Mouse (Mus musculus) heart, postnatal 0 days (tissue): ENCODE measurements at regions not wholly inside any gene's neighbourhood (a gene's known extent, or its start where the extent isn't known, plus 50 kb on each side); places are given as distances from the start of the nearest gene placed in this dataset.

Experiments used
- ATAC-seq: fragments of 200-750 bp; cut with Nextera tagmentation; 2 replicates; pipeline ENCODE4 v1.8.0; 2017; ENCODE audit warnings: low read depth, moderate number of reproducible peaks, moderate library complexity; ENCODE audit not compliant: insufficient read depth
- DNase-seq: peaks from one replicate; pipeline ENCODE4 v3.0.0-alpha.2; 2016; ENCODE audit warnings: low spot score
- H3K27ac ChIP-seq: fragments of 300-500 bp; sonication (generic); 2 replicates; pipeline ENCODE4 v1.5.1; 2014; ENCODE audit warnings: low read depth, mild to moderate bottlenecking
- H3K27me3 ChIP-seq: fragments of 300-500 bp; sonication (generic); 2 replicates; pipeline ENCODE4 v1.6.1; 2014; ENCODE audit warnings: low read length, mixed read lengths; ENCODE audit not compliant: control insufficient read depth, insufficient read depth
- H3K36me3 ChIP-seq: fragments of 300-500 bp; sonication (generic); replicated peaks from 2 replicates; pipeline ENCODE4 v1.6.1; 2014; ENCODE audit warnings: low read length, mixed read lengths; ENCODE audit not compliant: control insufficient read depth, insufficient read depth
- H3K4me1 ChIP-seq: fragments of 300-500 bp; sonication (generic); 2 replicates; pipeline ENCODE4 v1.6.1; 2014; ENCODE audit warnings: antibody characterized with exemption; ENCODE audit not compliant: control insufficient read depth, insufficient read depth
- H3K4me2 ChIP-seq: fragments of 300-500 bp; sonication (generic); 2 replicates; pipeline ENCODE4 v1.6.1; 2014; ENCODE audit warnings: low read depth, mild to moderate bottlenecking, low read length, moderate library complexity
- H3K4me3 ChIP-seq: fragments of 300-500 bp; sonication (generic); 2 replicates; pipeline ENCODE4 v1.5.1; 2014; ENCODE audit warnings: low read depth, low read length
- H3K9ac ChIP-seq: fragments of 300-500 bp; sonication (generic); replicated peaks from 2 replicates; pipeline ENCODE4 v1.6.1; 2014; ENCODE audit warnings: low read depth, low read length, mixed read lengths
- H3K9me3 ChIP-seq: fragments of 300-500 bp; sonication (generic); replicated peaks from 2 replicates; pipeline ENCODE4 v1.6.1; 2016; ENCODE audit warnings: low read length; ENCODE audit not compliant: control insufficient read depth
- CTCF ChIP-seq: IDR thresholded peaks from 2 replicates; pipeline ENCODE4 v1.5.1; 2016; ENCODE audit warnings: antibody characterized with exemption, control low read depth, low read depth
- EP300 ChIP-seq: IDR thresholded peaks from 2 replicates; pipeline ENCODE4 v1.6.1; 2016; ENCODE audit warnings: antibody characterized with exemption, low read depth
- WGBS: fragments of 180-500 bp; shearing (Covaris S2); extraction: QIAGEN DNeasy Blood & Tissue Kit; methylation state at CpG from one replicate; pipeline ENCODE4 v1.1.7; 2014; 5-methylcytosine and 5-hydroxymethylcytosine counted together

GRCm38 (mm10) chr5:128491155-128491554 lies 58.3 kb upstream of the Tmem132d start:
- H3K4me3 ChIP-seq: no peak overlapping the region
- TF ChIP-seq EP300 (no peak), CTCF (peak; percentile 11; the same call in 1 of the 2 replicates)
- H3K4me1 ChIP-seq: no peaks in the 10 kb centered on the region
- H3K9me3 ChIP-seq: peaks cover 16% of the 10 kb centered on the region; the same call in 1 of the 2 replicates
- H3K27ac ChIP-seq: no peak overlapping the region
- no peak overlapping the region for H3K4me2 ChIP-seq
- H3K9ac ChIP-seq: no peak overlapping the region
- no peak for ATAC-seq
- no peaks in the 10 kb centered on the region for H3K27me3 ChIP-seq
- DNase-seq: no peak
- 31% methylated on average over 9 of the region's 9 CpGs for WGBS
- no peaks in the 10 kb centered on the region for H3K36me3 ChIP-seq

- Histone ChIP-seq H3K4me2 (no peak overlapping the region), H3K4me3 (no peak overlapping the region), H3K9me3 (peaks cover 14% of the 10 kb centered on the region; the same call in 1 of the 2 replicates), H3K27me3 (no peaks in the 10 kb centered on the region), H3K27ac (no peak overlapping the region), H3K9ac (no peak overlapping the region), H3K36me3 (no peaks in the 10 kb centered on the region), H3K4me1 (no peaks in the 10 kb centered on the region)
- TF ChIP-seq CTCF (no peak), EP300 (no peak)
- ATAC-seq (no peak), DNase-seq (no peak)
- WGBS: 70% methylated on average over 4 of the region's 4 CpGs
These were observed 56.1 kb upstream of the Tmem132d start for GRCm38 (mm10) chr5:128488872-128489580.

GRCm38 (mm10) chr5:128487371-128487770 lies 54.5 kb upstream of the Tmem132d start:
- Histone ChIP-seq H3K4me2 (no peak overlapping the region), H3K9me3 (peaks cover 14% of the 10 kb centered on the region; the same call in 1 of the 2 replicates), H3K4me1 (no peaks in the 10 kb centered on the region), H3K36me3 (no peaks in the 10 kb centered on the region), H3K9ac (no peak overlapping the region), H3K4me3 (no peak overlapping the region), H3K27ac (no peak overlapping the region), H3K27me3 (0 out of 2 replicates have a peak, but pooled peaks cover 7% of the 10 kb centered on the region)
- TF ChIP-seq EP300: no peak
- TF ChIP-seq CTCF: no peak
- no peak for DNase-seq
- 67% methylated on average over 3 of the region's 3 CpGs for WGBS
- ATAC-seq: no peak

GRCm38 (mm10) chr5:128484116-128484515 lies 51.2 kb upstream of the Tmem132d start:
- H3K36me3 ChIP-seq: no peaks in the 10 kb centered on the region
- no peak overlapping the region for H3K9ac ChIP-seq
- H3K27ac ChIP-seq: no peak overlapping the region
- DNase-seq (no peak), ATAC-seq (no peak)
- H3K4me1 ChIP-seq: no peaks in the 10 kb centered on the region
- 29% methylated on average over 6 of the region's 6 CpGs for WGBS
- H3K4me2 ChIP-seq: no peak overlapping the region
- no peak overlapping the region for H3K4me3 ChIP-seq
- TF ChIP-seq CTCF: no peak
- TF ChIP-seq EP300: no peak
- peaks cover 5% of the 10 kb centered on the region; the same call in 1 of the 2 replicates for H3K9me3 ChIP-seq
- H3K27me3 ChIP-seq: 0 out of 2 replicates have a peak, but pooled peaks cover 7% of the 10 kb centered on the region

GRCm38 (mm10) chr5:128483441-128483810 lies 50.5 kb upstream of the Tmem132d start:
- no peaks in the 10 kb centered on the region for H3K9me3 ChIP-seq
- no peak for TF ChIP-seq CTCF
- no peak for TF ChIP-seq EP300
- no peak overlapping the region for H3K4me3 ChIP-seq
- H3K4me2 ChIP-seq: no peak overlapping the region
- WGBS: 11% methylated on average over 13 of the region's 13 CpGs
- no peaks in the 10 kb centered on the region for H3K36me3 ChIP-seq
- DNase-seq: no peak
- no peak for ATAC-seq
- H3K27me3 ChIP-seq: 0 out of 2 replicates have a peak, but pooled peaks cover 7% of the 10 kb centered on the region
- H3K27ac ChIP-seq: no peak overlapping the region
- H3K9ac ChIP-seq: no peak overlapping the region
- H3K4me1 ChIP-seq: no peaks in the 10 kb centered on the region
